Mouse (Mus musculus): ENCODE measurements at regions not wholly inside any gene's neighbourhood (a gene's known extent, or its start where the extent isn't known, plus 50 kb on each side); places are given as distances from the start of the nearest gene placed in this dataset.

GRCm38 (mm10) chr4:150771922-150772651 is 81.6 kb upstream of the Errfi1 start:
- TF ChIP-seq CTCF (IDR thresholded peaks at IDR 0.05; ENCODE audit: borderline replicate concordance, extremely low read depth, insufficient read depth, insufficient read length), result no peak
- no peak for TF ChIP-seq POLR2A (IDR thresholded peaks at IDR 0.05; ENCODE audit: borderline replicate concordance, extremely low read depth, insufficient read depth, insufficient read length, poor library complexity, severe bottlenecking)
